Mouse (Mus musculus) midbrain, embryonic 14.5 days (tissue): ENCODE results near the gene Noc3l. TPM values are rescaled to one million over a fixed set of nuclear protein-coding genes. Genes with fewer than 3 reads are reported as not detected.

ENCODE experiments used
- ATAC-seq: fragments of 200-750 bp; cut with Nextera tagmentation; 2 replicates; pipeline ENCODE4 v1.8.0; 2017; ENCODE audit warnings: moderate number of reproducible peaks, moderate library complexity; ENCODE audit not compliant: low FRiP score, low TSS enrichment
- DNase-seq: peaks from one replicate; pipeline ENCODE4 v3.0.0-alpha.2; 2015
- H3K27ac ChIP-seq: fragments of 300-500 bp; sonication (generic); replicated peaks from 2 replicates; pipeline ENCODE4 v1.5.1; 2014; ENCODE audit warnings: mild to moderate bottlenecking, low read depth, low read length, moderate library complexity
- H3K27me3 ChIP-seq: fragments of 300-500 bp; sonication (generic); 2 replicates; pipeline ENCODE4 v1.6.1; 2014; ENCODE audit warnings: low read length, control low read depth, mixed read lengths; ENCODE audit not compliant: control insufficient read depth, insufficient read depth
- H3K36me3 ChIP-seq: fragments of 300-500 bp; sonication (generic); 2 replicates; pipeline ENCODE4 v1.6.1; 2014; ENCODE audit warnings: low read length, control low read depth; ENCODE audit not compliant: control insufficient read depth, insufficient read depth
- H3K4me1 ChIP-seq: fragments of 300-500 bp; sonication (generic); 2 replicates; pipeline ENCODE4 v1.6.1; 2014; ENCODE audit warnings: mild to moderate bottlenecking, antibody characterized with exemption, low read length, control low read depth; ENCODE audit not compliant: control insufficient read depth, insufficient read depth
- H3K4me2 ChIP-seq: fragments of 300-500 bp; sonication (generic); 2 replicates; pipeline ENCODE4 v1.6.1; 2014; ENCODE audit warnings: mild to moderate bottlenecking, low read length, moderate library complexity
- H3K4me3 ChIP-seq: fragments of 300-500 bp; sonication (generic); replicated peaks from 2 replicates; pipeline ENCODE4 v1.5.1; 2014; ENCODE audit warnings: low read depth, low read length
- H3K9ac ChIP-seq: fragments of 300-500 bp; sonication (generic); replicated peaks from 2 replicates; pipeline ENCODE4 v1.6.1; 2014; ENCODE audit warnings: mild to moderate bottlenecking, low read length, moderate library complexity
- H3K9me3 ChIP-seq: fragments of 300-500 bp; sonication (generic); 2 replicates; pipeline ENCODE4 v1.6.1; 2016; ENCODE audit warnings: low read length, control low read depth, mixed read lengths; ENCODE audit not compliant: control insufficient read depth
- WGBS: fragments of 180-500 bp; shearing (Covaris S2); extraction: QIAGEN DNeasy Blood & Tissue Kit; methylation state at CpG from one replicate; pipeline ENCODE4 v1.1.7; 2014; 5-methylcytosine and 5-hydroxymethylcytosine counted together
- polyA plus RNA-seq: library from polyadenylated mRNA; unstranded; fragments of >200 nt; fragmentation: Nextera tagmentation; extraction: Ambion mirVana; gene quantifications from 2 replicates; pipeline ENCODE4 v1.2.1, GENCODE M21; 2014

Noc3l gene
- polyA plus RNA-seq = 5.5 and 6.3 TPM in 2 replicates

DNA sequence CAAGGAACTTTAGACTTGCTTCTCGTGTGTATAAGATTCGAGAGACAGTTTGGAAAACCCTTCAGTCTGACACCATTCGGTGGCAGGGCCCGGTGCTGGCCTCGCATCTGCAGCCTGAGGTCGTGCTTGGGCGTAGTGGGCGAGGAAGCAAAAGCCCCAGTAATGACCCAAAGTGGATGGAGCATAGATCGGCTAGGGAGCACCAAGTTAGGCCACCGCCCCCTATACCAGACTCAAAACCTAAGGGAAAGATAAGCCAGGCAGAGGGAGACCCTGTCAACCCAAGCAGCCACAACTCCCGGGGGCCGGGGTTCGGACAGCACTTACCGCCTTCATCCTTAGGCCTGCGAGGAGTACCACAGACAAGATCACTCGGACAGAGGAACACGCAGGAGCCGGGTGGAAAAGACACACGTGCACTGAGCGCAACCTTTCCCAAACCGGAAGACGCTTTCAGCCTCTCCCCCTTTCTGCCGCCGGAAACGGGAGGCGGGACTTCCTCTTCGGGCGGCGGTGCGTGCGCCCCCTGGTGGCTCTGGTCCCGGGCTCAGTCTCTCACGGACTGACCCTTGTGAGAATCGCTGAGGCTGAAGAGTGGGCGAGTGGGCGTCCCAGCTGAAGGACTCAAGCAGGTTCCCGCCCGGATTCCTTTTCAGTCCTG, at the start of gene Noc3l:
Noc3l (minus strand) TSS at position 472 of the 661 bp plus-strand sequence.
- peak; percentile 97 for ATAC-seq

DNA sequence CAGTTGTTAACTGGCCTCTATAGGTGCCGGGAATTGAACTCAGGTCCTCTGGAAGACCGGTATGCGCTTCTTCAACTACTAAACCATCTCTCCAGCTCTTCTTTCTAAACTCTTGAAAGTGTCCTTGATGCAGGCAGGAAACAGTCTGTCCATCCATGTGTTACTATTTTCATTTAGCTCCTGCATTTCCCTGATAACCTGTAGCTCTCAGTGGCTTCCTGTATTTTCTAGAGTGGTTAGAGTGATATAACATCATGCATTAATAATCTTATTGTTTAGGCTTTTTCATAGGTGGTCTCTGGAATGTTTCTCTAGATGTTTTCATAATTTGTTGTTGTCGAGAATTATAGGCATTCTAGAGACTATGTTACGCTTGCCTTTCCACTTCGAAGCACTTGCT, 43.5 kb upstream of the Noc3l start:
- WGBS = 96% methylated on average over 6 of the region's 6 CpGs
- DNase-seq = no peak

More for the DNA sequence above, at the start of gene Noc3l:
- no peaks in the 10 kb centered on the region for H3K27me3 ChIP-seq
- peak within 1 kb of the TSS; percentile 67 for H3K27ac ChIP-seq
- no peaks in the 10 kb centered on the region for H3K9me3 ChIP-seq
- H3K36me3 ChIP-seq = peaks cover 24% of the 10 kb centered on the region
- H3K4me3 ChIP-seq = peak within 1 kb of the TSS; percentile 80
- peaks cover 10% of the 10 kb centered on the region for H3K4me1 ChIP-seq
- WGBS = under 1% methylated on average over 38 of the region's 38 CpGs
- peak; percentile 96 for DNase-seq
- peak within 1 kb of the TSS; percentile 69 for H3K9ac ChIP-seq
- H3K4me2 ChIP-seq = peak within 1 kb of the TSS; percentile 92

GRCm38 (mm10) chr19:38858224-38858623, 39.2 kb upstream of the Noc3l start:
- Histone ChIP-seq H3K36me3 (no peaks in the 10 kb centered on the region), H3K27ac (no peak overlapping the region), H3K9ac (no peak overlapping the region), H3K4me1 (no peaks in the 10 kb centered on the region), H3K4me3 (no peak overlapping the region), H3K9me3 (no peaks in the 10 kb centered on the region), H3K27me3 (no peaks in the 10 kb centered on the region), H3K4me2 (no peak overlapping the region)
- ATAC-seq = no peak
- DNase-seq = no peak
- 97% methylated on average over 3 of the region's 3 CpGs for WGBS

More for the DNA sequence above, 43.5 kb upstream of the Noc3l start:
- Histone ChIP-seq H3K4me3 (no peak overlapping the region), H3K27me3 (no peaks in the 10 kb centered on the region), H3K27ac (no peak overlapping the region), H3K9ac (no peak overlapping the region), H3K36me3 (peaks cover 5% of the 10 kb centered on the region; the same call in 1 of the 2 replicates), H3K4me2 (no peak overlapping the region), H3K4me1 (no peaks in the 10 kb centered on the region), H3K9me3 (no peaks in the 10 kb centered on the region)
- no peak for ATAC-seq

GRCm38 (mm10) chr19:38846373-38846772, 27.3 kb upstream of the Noc3l start:
- Histone ChIP-seq H3K4me3 (no peak overlapping the region), H3K9me3 (no peaks in the 10 kb centered on the region), H3K9ac (no peak overlapping the region), H3K4me2 (no peak overlapping the region), H3K27me3 (no peaks in the 10 kb centered on the region), H3K4me1 (no peaks in the 10 kb centered on the region), H3K27ac (no peak overlapping the region), H3K36me3 (no peaks in the 10 kb centered on the region)
- DNase-seq (no peak), ATAC-seq (no peak)
- 92% methylated on average over 2 of the region's 2 CpGs for WGBS

GRCm38 (mm10) chr19:38844817-38845216, 25.8 kb upstream of the Noc3l start:
- DNase-seq (no peak), ATAC-seq (no peak)
- Histone ChIP-seq H3K9me3 (no peaks in the 10 kb centered on the region), H3K4me1 (no peaks in the 10 kb centered on the region), H3K4me3 (no peak overlapping the region), H3K27me3 (no peaks in the 10 kb centered on the region), H3K36me3 (no peaks in the 10 kb centered on the region), H3K27ac (no peak overlapping the region), H3K4me2 (no peak overlapping the region), H3K9ac (no peak overlapping the region)
- 57% methylated on average over 5 of the region's 5 CpGs for WGBS

GRCm38 (mm10) chr19:38837171-38837641, 18.2 kb upstream of the Noc3l start:
- Histone ChIP-seq H3K36me3 (no peaks in the 10 kb centered on the region), H3K9me3 (no peaks in the 10 kb centered on the region), H3K4me3 (peak overlapping the region; percentile 81), H3K4me1 (peaks cover 13% of the 10 kb centered on the region), H3K27ac (peak overlapping the region; percentile 94), H3K4me2 (peak overlapping the region; percentile 55), H3K27me3 (no peaks in the 10 kb centered on the region), H3K9ac (peak overlapping the region; percentile 89)
- ATAC-seq (peak; percentile 54), DNase-seq (peak; percentile 76)
- 0% methylated on average over 46 of the region's 54 CpGs for WGBS

GRCm38 (mm10) chr19:38836438-38837170, 17.6 kb upstream of the Noc3l start, which contains the start of gene Tbc1d12:
TSS of gene Tbc1d12 (plus strand) at chr19:38836579.
- H3K27me3 ChIP-seq = no peaks in the 10 kb centered on the region
- peaks cover 13% of the 10 kb centered on the region for H3K4me1 ChIP-seq
- WGBS = under 1% methylated on average over 92 of the region's 101 CpGs
- H3K36me3 ChIP-seq = no peaks in the 10 kb centered on the region
- H3K9me3 ChIP-seq = no peaks in the 10 kb centered on the region
- ATAC-seq = peak; percentile 90
- peak within 1 kb of the TSS; percentile 94 for H3K27ac ChIP-seq
- H3K4me2 ChIP-seq = peak within 1 kb of the TSS; percentile 55
- H3K4me3 ChIP-seq = peak within 1 kb of the TSS; percentile 81
- peak; percentile 95 for DNase-seq
- H3K9ac ChIP-seq = peak within 1 kb of the TSS; percentile 89

- H3K4me2 ChIP-seq = peak overlapping the region; percentile 55
- WGBS = 25% methylated on average over 10 of the region's 10 CpGs
- H3K36me3 ChIP-seq = no peaks in the 10 kb centered on the region
- no peak for ATAC-seq
- peak overlapping the region; percentile 81 for H3K4me3 ChIP-seq
- H3K9ac ChIP-seq = peak overlapping the region; percentile 89; the same call in 1 of the 2 replicates
- no peaks in the 10 kb centered on the region for H3K27me3 ChIP-seq
- peaks cover 13% of the 10 kb centered on the region for H3K4me1 ChIP-seq
- DNase-seq = no peak
- H3K27ac ChIP-seq = peak overlapping the region; percentile 94
- no peaks in the 10 kb centered on the region for H3K9me3 ChIP-seq
Measured at GRCm38 (mm10) chr19:38836084-38836437, 17.0 kb upstream of the Noc3l start.
